Mouse (Mus musculus): ENCODE measurements around the gene Mdm1. TPM values are rescaled to one million over a fixed set of nuclear protein-coding genes. Genes with fewer than 3 reads are reported as not detected.

Mdm1 gene
- 32.7 and 36.8 TPM in 2 replicates for polyA plus RNA-seq (2015; fragmentation: Nextera tagmentation; extraction: Ambion mirVana)

DNA sequence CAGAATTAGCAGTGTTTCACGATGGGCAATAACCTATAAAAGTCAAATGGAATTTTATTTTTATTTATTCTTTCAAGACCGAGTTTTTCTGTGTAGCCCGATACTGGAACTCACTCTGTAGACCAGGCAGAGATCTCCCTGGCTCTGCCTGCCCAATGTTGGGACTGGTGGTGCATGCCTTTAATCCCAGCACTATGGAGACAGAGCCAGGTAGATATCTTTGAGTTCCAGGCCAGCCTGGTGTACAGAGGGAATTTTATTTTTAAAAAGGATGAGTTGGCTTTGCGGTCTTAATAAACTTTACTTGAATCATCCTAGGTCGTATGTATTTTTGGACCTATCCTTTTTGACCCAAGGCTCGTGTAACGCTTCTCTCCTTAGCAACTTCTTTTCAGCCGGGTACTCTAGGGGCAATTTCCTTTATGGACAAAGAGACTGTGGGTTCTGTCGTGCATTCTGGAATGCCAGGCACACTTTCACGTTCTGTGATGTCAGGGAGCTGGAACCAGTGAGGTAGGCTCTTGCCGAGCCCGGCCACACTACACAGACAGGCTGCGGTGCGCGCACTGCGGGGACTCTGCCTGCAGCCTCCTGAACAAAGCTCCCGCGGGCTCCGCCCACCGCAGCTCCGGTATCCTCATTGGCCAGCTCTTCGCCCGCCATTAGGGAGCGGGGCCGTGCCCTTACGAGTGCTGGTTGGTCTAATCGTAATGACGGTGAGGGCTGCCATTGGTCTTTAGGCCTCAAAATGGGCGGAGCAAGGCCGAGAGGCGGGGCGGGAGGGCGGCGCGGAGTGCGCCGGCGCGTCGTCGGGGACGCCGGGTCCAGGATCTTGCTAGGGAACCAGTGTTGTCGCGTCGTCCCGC, at the start of gene Mdm1:
Mdm1 (plus strand) TSS at position 794 of the 866 bp plus-strand sequence.
- Histone ChIP-seq H3K9me3 (ENCODE audit: control insufficient read depth, low read length) (no peaks in the 10 kb centered on the region), H3K27ac (ENCODE audit: low read length) (peak within 1 kb of the TSS; percentile 76; the same call in 1 of the 2 replicates)
- 5% methylated on average over 47 of the region's 47 CpGs for WGBS

DNA sequence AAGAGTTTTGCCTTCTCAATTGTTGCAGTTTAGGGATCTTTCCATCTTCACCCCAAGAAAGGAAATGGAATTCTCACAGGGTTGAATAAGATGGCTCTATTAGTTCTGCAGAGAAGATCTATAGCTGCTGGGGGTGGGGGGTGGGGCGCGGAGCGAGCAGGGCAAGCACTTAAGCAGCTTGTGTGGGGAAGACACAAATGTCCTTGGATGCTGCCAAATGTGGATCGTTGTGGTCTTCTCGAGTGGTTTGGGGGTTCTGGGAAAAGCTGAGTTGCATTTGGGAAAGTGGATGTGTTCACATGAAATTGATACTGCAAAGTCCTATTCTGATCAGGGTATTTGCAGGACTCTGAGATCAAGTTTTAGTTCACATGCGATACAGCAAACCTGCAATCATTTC, 48.9 kb upstream of the Mdm1 start:
- 87% methylated on average over 6 of the region's 6 CpGs for WGBS
- no peak overlapping the region for H3K4me3 ChIP-seq (replicated peaks; ENCODE audit: low read length)
- no peak for ATAC-seq
- H3K9ac ChIP-seq (replicated peaks; ENCODE audit: low read depth, low read length), result no peak overlapping the region
- H3K27ac ChIP-seq (ENCODE audit: low read length), result no peak overlapping the region
- H3K27me3 ChIP-seq (replicated peaks; ENCODE audit: control insufficient read depth, insufficient read depth, low read length), result no peaks in the 10 kb centered on the region
- no peaks in the 10 kb centered on the region for H3K4me1 ChIP-seq (replicated peaks; ENCODE audit: control insufficient read depth, insufficient read depth, low read length)
- H3K4me2 ChIP-seq (ENCODE audit: low read length), result no peak overlapping the region
- H3K9me3 ChIP-seq (ENCODE audit: control insufficient read depth, low read length), result 0 out of 2 replicates have a peak, but pooled peaks cover 2% of the 10 kb centered on the region
- H3K36me3 ChIP-seq (ENCODE audit: control insufficient read depth, insufficient read depth), result no peaks in the 10 kb centered on the region

More for the DNA sequence above, at the start of gene Mdm1:
- Histone ChIP-seq H3K4me2 (ENCODE audit: low read length) (peak within 1 kb of the TSS; percentile 69), H3K36me3 (ENCODE audit: control insufficient read depth, insufficient read depth) (no peaks in the 10 kb centered on the region), H3K9ac (replicated peaks; ENCODE audit: low read depth, low read length) (peak within 1 kb of the TSS; percentile 70), H3K4me3 (replicated peaks; ENCODE audit: low read length) (peak within 1 kb of the TSS; percentile 81), H3K4me1 (replicated peaks; ENCODE audit: control insufficient read depth, insufficient read depth, low read length) (peaks cover 4% of the 10 kb centered on the region), H3K27me3 (replicated peaks; ENCODE audit: control insufficient read depth, insufficient read depth, low read length) (no peaks in the 10 kb centered on the region)
- ATAC-seq, result peak; percentile 100

DNA sequence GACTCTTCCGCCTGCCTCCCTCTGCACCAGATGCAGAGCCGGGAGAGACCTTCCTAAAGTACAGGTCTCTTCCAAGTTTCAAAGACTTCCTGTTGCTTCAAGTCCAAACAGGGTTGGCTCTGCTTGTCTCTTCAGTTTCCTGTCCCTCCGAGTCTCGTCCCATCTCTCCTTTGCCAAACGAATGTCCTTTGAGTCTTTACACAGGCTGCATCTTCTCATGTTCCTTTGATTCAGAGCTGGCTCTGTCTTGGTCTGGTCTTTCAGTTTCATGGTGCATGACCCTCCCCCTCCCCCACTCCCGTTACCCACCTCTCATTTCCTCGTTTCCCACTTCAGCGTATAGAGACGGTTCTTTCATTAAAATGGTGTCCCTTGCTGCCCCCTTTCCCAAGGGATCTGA, 47.9 kb upstream of the Mdm1 start:
- ATAC-seq, result no peak
- H3K27ac ChIP-seq (ENCODE audit: low read length), result no peak overlapping the region
- no peaks in the 10 kb centered on the region for H3K27me3 ChIP-seq (replicated peaks; ENCODE audit: control insufficient read depth, insufficient read depth, low read length)
- H3K9me3 ChIP-seq (ENCODE audit: control insufficient read depth, low read length), result 0 out of 2 replicates have a peak, but pooled peaks cover 2% of the 10 kb centered on the region
- H3K4me2 ChIP-seq (ENCODE audit: low read length), result no peak overlapping the region
- no peaks in the 10 kb centered on the region for H3K36me3 ChIP-seq (ENCODE audit: control insufficient read depth, insufficient read depth)
- no peak overlapping the region for H3K4me3 ChIP-seq (replicated peaks; ENCODE audit: low read length)
- no peak overlapping the region for H3K9ac ChIP-seq (replicated peaks; ENCODE audit: low read depth, low read length)
- no peaks in the 10 kb centered on the region for H3K4me1 ChIP-seq (replicated peaks; ENCODE audit: control insufficient read depth, insufficient read depth, low read length)
- WGBS, result 70% methylated on average over 9 of the region's 9 CpGs

DNA sequence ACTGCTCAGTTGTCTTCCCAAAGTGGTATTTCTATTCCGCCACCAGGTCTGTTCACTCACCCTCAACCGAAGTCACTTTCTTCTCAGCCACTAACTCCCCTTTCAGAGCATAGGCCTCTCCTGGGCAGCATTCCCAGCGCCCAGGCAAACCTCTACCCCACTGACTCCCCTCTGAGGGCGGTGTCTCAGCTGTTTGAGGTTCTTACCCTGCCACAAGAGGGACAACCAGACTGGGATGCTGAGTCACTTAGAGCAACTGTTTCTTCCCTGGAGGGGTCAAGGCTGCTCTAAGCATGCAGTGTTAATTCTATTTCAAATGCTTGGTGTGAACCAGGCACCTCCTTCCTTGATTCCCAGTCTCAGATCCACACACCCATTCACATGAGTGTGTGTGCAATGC, 46.8 kb upstream of the Mdm1 start:
- H3K27me3 ChIP-seq (replicated peaks; ENCODE audit: control insufficient read depth, insufficient read depth, low read length), result no peaks in the 10 kb centered on the region
- H3K4me2 ChIP-seq (ENCODE audit: low read length), result no peak overlapping the region
- no peak overlapping the region for H3K27ac ChIP-seq (ENCODE audit: low read length)
- H3K4me3 ChIP-seq (replicated peaks; ENCODE audit: low read length), result no peak overlapping the region
- H3K9ac ChIP-seq (replicated peaks; ENCODE audit: low read depth, low read length), result no peak overlapping the region
- H3K36me3 ChIP-seq (ENCODE audit: control insufficient read depth, insufficient read depth), result no peaks in the 10 kb centered on the region
- ATAC-seq, result no peak
- no peaks in the 10 kb centered on the region for H3K4me1 ChIP-seq (replicated peaks; ENCODE audit: control insufficient read depth, insufficient read depth, low read length)
- 0 out of 2 replicates have a peak, but pooled peaks cover 2% of the 10 kb centered on the region for H3K9me3 ChIP-seq (ENCODE audit: control insufficient read depth, low read length)
- WGBS, result 88% methylated on average over 4 of the region's 4 CpGs

DNA sequence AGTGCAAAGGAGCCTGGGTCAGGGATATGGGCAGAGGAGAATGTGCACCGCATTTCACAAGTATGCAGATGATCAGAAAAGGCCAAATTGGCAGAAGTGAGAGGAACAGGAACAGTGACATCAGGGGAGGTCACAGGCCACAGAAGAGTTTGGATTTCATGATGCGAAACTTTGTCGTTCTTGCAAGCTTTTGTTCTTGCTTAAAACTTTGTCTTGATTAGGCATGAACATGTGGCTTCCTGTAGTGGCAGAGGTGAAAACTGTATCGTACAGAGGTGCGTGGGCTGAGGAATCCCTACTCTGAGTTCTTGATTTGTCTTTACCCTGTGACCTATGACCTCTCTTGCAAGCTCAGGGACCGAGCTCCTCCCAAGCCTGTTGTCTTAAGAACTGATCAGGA, 45.4 kb upstream of the Mdm1 start:
- Histone ChIP-seq H3K4me1 (replicated peaks; ENCODE audit: control insufficient read depth, insufficient read depth, low read length) (no peaks in the 10 kb centered on the region), H3K27ac (ENCODE audit: low read length) (no peak overlapping the region), H3K27me3 (replicated peaks; ENCODE audit: control insufficient read depth, insufficient read depth, low read length) (no peaks in the 10 kb centered on the region), H3K4me2 (ENCODE audit: low read length) (no peak overlapping the region), H3K4me3 (replicated peaks; ENCODE audit: low read length) (no peak overlapping the region), H3K36me3 (ENCODE audit: control insufficient read depth, insufficient read depth) (no peaks in the 10 kb centered on the region), H3K9ac (replicated peaks; ENCODE audit: low read depth, low read length) (no peak overlapping the region), H3K9me3 (ENCODE audit: control insufficient read depth, low read length) (0 out of 2 replicates have a peak, but pooled peaks cover 2% of the 10 kb centered on the region)
- ATAC-seq, result no peak
- WGBS, result 89% methylated on average over 6 of the region's 6 CpGs

DNA sequence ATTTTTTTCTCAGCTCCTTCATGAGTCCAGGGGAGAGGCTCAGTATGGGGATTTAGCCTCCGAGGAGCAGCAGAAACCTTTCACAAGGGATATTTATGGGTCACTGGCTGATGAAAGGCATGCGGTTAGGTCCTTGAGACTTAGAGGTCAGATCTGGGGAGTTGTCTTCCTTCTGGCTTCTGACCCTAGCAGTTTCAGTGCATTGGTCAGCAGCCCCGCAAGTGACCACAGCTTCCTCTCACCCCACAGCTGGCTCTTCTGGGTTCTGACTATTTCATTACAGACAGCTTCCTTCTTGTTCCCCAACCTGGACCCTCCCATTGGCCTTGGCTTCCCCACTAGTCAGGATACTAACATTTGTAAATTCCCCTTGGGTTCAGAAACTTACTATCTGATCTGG, 43.7 kb upstream of the Mdm1 start:
- H3K4me1 ChIP-seq (replicated peaks; ENCODE audit: control insufficient read depth, insufficient read depth, low read length), result no peaks in the 10 kb centered on the region; the same call in 1 of the 2 replicates
- no peak for ATAC-seq
- 0 out of 2 replicates have a peak, but pooled peaks cover 2% of the 10 kb centered on the region for H3K9me3 ChIP-seq (ENCODE audit: control insufficient read depth, low read length)
- H3K4me2 ChIP-seq (ENCODE audit: low read length), result no peak overlapping the region
- WGBS, result 83% methylated on average over 3 of the region's 3 CpGs
- H3K27me3 ChIP-seq (replicated peaks; ENCODE audit: control insufficient read depth, insufficient read depth, low read length), result no peaks in the 10 kb centered on the region
- no peak overlapping the region for H3K9ac ChIP-seq (replicated peaks; ENCODE audit: low read depth, low read length)
- no peak overlapping the region for H3K27ac ChIP-seq (ENCODE audit: low read length)
- H3K4me3 ChIP-seq (replicated peaks; ENCODE audit: low read length), result no peak overlapping the region
- no peaks in the 10 kb centered on the region for H3K36me3 ChIP-seq (ENCODE audit: control insufficient read depth, insufficient read depth)

DNA sequence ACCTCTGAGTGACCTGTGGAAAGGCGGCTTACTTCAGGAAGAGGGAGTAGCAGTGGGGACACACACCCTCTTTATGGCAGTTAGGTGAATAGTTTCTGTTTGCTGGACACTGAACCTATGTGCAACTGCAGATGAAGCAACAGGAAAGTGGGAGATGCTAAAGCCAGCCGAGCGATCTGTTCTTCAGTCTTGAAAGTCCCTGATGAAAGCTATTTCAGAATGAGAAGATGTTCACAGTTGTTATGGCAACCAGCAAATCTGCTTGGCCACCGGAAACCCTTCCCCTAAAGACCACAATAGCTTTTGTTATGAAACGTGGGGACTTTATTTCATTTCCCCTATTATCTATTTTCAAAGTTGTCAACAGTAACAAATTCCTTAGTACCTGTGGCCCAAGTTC, 41.0 kb upstream of the Mdm1 start:
- H3K4me2 ChIP-seq (ENCODE audit: low read length), result no peak overlapping the region

DNA sequence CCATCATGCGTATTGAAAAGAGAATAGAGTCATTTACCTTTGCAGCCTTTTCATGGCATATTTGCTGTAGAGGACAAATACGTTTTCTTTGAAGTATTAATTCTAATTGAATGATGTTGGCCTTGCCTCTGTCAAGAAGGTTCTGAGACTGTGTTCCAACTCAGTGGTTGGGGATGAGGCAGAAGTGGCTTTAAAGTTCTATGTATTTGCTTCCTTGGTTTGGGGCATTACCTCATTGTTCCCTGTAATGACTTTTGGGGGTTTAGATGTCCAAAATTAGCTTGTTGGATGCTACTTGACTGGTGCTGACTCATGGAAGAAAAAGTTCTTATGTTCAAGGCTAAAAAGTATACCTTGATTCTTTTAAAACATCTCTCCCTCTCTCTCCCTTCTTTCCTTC, 40.6 kb upstream of the Mdm1 start:
- H3K4me2 ChIP-seq (ENCODE audit: low read length), result no peak overlapping the region
- 0 out of 2 replicates have a peak, but pooled peaks cover 2% of the 10 kb centered on the region for H3K9me3 ChIP-seq (ENCODE audit: control insufficient read depth, low read length)
- no peaks in the 10 kb centered on the region for H3K36me3 ChIP-seq (ENCODE audit: control insufficient read depth, insufficient read depth)
- no peak overlapping the region for H3K4me3 ChIP-seq (replicated peaks; ENCODE audit: low read length)
- WGBS, result 83% methylated on average over 2 of the region's 2 CpGs
- H3K27me3 ChIP-seq (replicated peaks; ENCODE audit: control insufficient read depth, insufficient read depth, low read length), result no peaks in the 10 kb centered on the region
- no peak overlapping the region for H3K9ac ChIP-seq (replicated peaks; ENCODE audit: low read depth, low read length)
- H3K27ac ChIP-seq (ENCODE audit: low read length), result no peak overlapping the region
- H3K4me1 ChIP-seq (replicated peaks; ENCODE audit: control insufficient read depth, insufficient read depth, low read length), result no peaks in the 10 kb centered on the region; the same call in none of the 2 replicates
- ATAC-seq, result no peak

More for the DNA sequence above, 41.0 kb upstream of the Mdm1 start:
- Histone ChIP-seq H3K4me3 (replicated peaks; ENCODE audit: low read length) (no peak overlapping the region), H3K9ac (replicated peaks; ENCODE audit: low read depth, low read length) (no peak overlapping the region), H3K36me3 (ENCODE audit: control insufficient read depth, insufficient read depth) (no peaks in the 10 kb centered on the region), H3K27me3 (replicated peaks; ENCODE audit: control insufficient read depth, insufficient read depth, low read length) (no peaks in the 10 kb centered on the region), H3K9me3 (ENCODE audit: control insufficient read depth, low read length) (0 out of 2 replicates have a peak, but pooled peaks cover 2% of the 10 kb centered on the region), H3K27ac (ENCODE audit: low read length) (no peak overlapping the region), H3K4me1 (replicated peaks; ENCODE audit: control insufficient read depth, insufficient read depth, low read length) (no peaks in the 10 kb centered on the region; the same call in none of the 2 replicates)
- no peak for ATAC-seq
- 65% methylated on average over 5 of the region's 5 CpGs for WGBS

DNA sequence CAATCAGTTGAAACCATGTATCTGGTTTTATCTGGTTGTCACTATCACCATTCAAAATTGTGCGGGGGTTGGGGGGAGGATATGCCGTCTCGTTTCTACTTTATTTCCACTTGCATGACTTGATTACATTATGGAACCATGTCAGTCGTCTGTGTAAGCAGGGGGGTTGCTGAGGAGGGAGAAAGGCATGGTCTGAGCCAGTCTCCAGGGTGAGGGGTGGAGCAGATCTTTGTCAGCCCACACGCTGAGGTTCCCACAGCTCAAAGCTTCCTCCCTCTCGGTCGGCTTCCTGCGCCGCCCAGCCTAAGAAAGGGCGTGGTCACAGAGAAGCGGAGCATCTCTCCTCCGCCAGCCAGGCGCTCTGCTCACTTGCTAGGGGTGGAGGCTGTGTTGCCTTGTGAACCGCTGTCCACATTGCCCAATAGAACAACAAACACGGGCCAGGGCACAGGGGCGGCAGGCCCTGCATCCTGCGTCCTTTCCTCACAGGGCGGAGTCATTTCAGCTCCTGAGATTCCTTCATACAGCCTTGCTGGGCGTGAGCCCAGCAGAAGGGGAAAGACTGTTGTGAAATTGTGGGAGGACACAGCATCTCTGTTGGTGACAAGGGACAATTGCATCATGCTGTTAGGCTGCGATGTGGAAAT, 38.5 kb upstream of the Mdm1 start:
- WGBS, result under 1% methylated on average over 20 of the region's 20 CpGs
- ATAC-seq, result peak; percentile 96
- H3K36me3 ChIP-seq (ENCODE audit: control insufficient read depth, insufficient read depth), result no peaks in the 10 kb centered on the region

More for the DNA sequence above, 38.5 kb upstream of the Mdm1 start:
- no peaks in the 10 kb centered on the region for H3K9me3 ChIP-seq (ENCODE audit: control insufficient read depth, low read length)
- H3K27me3 ChIP-seq (replicated peaks; ENCODE audit: control insufficient read depth, insufficient read depth, low read length), result no peaks in the 10 kb centered on the region
- peak overlapping the region; percentile 37 for H3K27ac ChIP-seq (ENCODE audit: low read length)
- H3K4me3 ChIP-seq (replicated peaks; ENCODE audit: low read length), result peak overlapping the region; percentile 44
- H3K9ac ChIP-seq (replicated peaks; ENCODE audit: low read depth, low read length), result peak overlapping the region; percentile 64
- no peaks in the 10 kb centered on the region; the same call in none of the 2 replicates for H3K4me1 ChIP-seq (replicated peaks; ENCODE audit: control insufficient read depth, insufficient read depth, low read length)
- H3K4me2 ChIP-seq (ENCODE audit: low read length), result peak overlapping the region; percentile 58
